Mouse (Mus musculus): ENCODE measurements around the gene Parp9.
A peak's percentile ranks its signal among the peaks of the same experiment; 100 is the strongest.
"Not testable (repeated sequence)": the region's sequence is repeated elsewhere in the genome, so short reads cannot be mapped to it uniquely, and the experiment has no call there.

Gene Parp9

GRCm38 (mm10) chr16:35938211-35939151 is at the start of gene Parp9, which contains the start of gene Dtx3l:
Parp9 (plus strand) TSS chr16:35938470.
Dtx3l (minus strand) TSS chr16:35939151.
- ATAC-seq (ENCODE audit: insufficient number of reproducible peaks, low FRiP score, low TSS enrichment), result peak; percentile 66

GRCm38 (mm10) chr16:35888910-35889309 is 49.4 kb upstream of the Parp9 start:
- ATAC-seq (ENCODE audit: insufficient number of reproducible peaks, low FRiP score, low TSS enrichment), result no peak

GRCm38 (mm10) chr16:35890645-35891044 is 47.6 kb upstream of the Parp9 start:
- ATAC-seq (ENCODE audit: insufficient number of reproducible peaks, low FRiP score, low TSS enrichment), result no peak

- not testable (repeated sequence) for ATAC-seq (ENCODE audit: insufficient number of reproducible peaks, low FRiP score, low TSS enrichment)
Measured at GRCm38 (mm10) chr16:35891603-35892002, 46.7 kb upstream of the Parp9 start.

GRCm38 (mm10) chr16:35894997-35895396 is 43.3 kb upstream of the Parp9 start:
- no peak for ATAC-seq (ENCODE audit: insufficient number of reproducible peaks, low FRiP score, low TSS enrichment)

GRCm38 (mm10) chr16:35900541-35900940 is 37.7 kb upstream of the Parp9 start:
- no peak for ATAC-seq (ENCODE audit: insufficient number of reproducible peaks, low FRiP score, low TSS enrichment)

GRCm38 (mm10) chr16:35903014-35903640 is 35.1 kb upstream of the Parp9 start:
- no peak for ATAC-seq (ENCODE audit: insufficient number of reproducible peaks, low FRiP score, low TSS enrichment)

- no peak for ATAC-seq (ENCODE audit: insufficient number of reproducible peaks, low FRiP score, low TSS enrichment)
Measured at GRCm38 (mm10) chr16:35904121-35904736, 34.0 kb upstream of the Parp9 start.

GRCm38 (mm10) chr16:35905355-35905754 is 32.9 kb upstream of the Parp9 start:
- no peak for ATAC-seq (ENCODE audit: insufficient number of reproducible peaks, low FRiP score, low TSS enrichment)

- no peak for ATAC-seq (ENCODE audit: insufficient number of reproducible peaks, low FRiP score, low TSS enrichment)
Measured at GRCm38 (mm10) chr16:35905819-35906485, 32.3 kb upstream of the Parp9 start.

- ATAC-seq (ENCODE audit: insufficient number of reproducible peaks, low FRiP score, low TSS enrichment), result no peak
Measured at GRCm38 (mm10) chr16:35906887-35907286, 31.4 kb upstream of the Parp9 start.

- ATAC-seq (ENCODE audit: insufficient number of reproducible peaks, low FRiP score, low TSS enrichment), result no peak
Measured at GRCm38 (mm10) chr16:35907432-35908201, 30.7 kb upstream of the Parp9 start.

GRCm38 (mm10) chr16:35911449-35911848 is 26.8 kb upstream of the Parp9 start:
- ATAC-seq (ENCODE audit: insufficient number of reproducible peaks, low FRiP score, low TSS enrichment), result no peak

- ATAC-seq (ENCODE audit: insufficient number of reproducible peaks, low FRiP score, low TSS enrichment), result no peak
Measured at GRCm38 (mm10) chr16:35913526-35913925, 24.7 kb upstream of the Parp9 start.

- ATAC-seq (ENCODE audit: insufficient number of reproducible peaks, low FRiP score, low TSS enrichment), result no peak
Measured at GRCm38 (mm10) chr16:35914301-35914700, 24.0 kb upstream of the Parp9 start.

GRCm38 (mm10) chr16:35918721-35919543 is 19.3 kb upstream of the Parp9 start:
- no peak for ATAC-seq (ENCODE audit: insufficient number of reproducible peaks, low FRiP score, low TSS enrichment)

GRCm38 (mm10) chr16:35921676-35922235 is 16.5 kb upstream of the Parp9 start:
- no peak for ATAC-seq (ENCODE audit: insufficient number of reproducible peaks, low FRiP score, low TSS enrichment)

- ATAC-seq (ENCODE audit: insufficient number of reproducible peaks, low FRiP score, low TSS enrichment), result no peak
Measured at GRCm38 (mm10) chr16:35922301-35922895, 15.9 kb upstream of the Parp9 start.
